Comparison of ENCODE assay signal across 12 mouse cellular contexts in the genomic region with DNA sequence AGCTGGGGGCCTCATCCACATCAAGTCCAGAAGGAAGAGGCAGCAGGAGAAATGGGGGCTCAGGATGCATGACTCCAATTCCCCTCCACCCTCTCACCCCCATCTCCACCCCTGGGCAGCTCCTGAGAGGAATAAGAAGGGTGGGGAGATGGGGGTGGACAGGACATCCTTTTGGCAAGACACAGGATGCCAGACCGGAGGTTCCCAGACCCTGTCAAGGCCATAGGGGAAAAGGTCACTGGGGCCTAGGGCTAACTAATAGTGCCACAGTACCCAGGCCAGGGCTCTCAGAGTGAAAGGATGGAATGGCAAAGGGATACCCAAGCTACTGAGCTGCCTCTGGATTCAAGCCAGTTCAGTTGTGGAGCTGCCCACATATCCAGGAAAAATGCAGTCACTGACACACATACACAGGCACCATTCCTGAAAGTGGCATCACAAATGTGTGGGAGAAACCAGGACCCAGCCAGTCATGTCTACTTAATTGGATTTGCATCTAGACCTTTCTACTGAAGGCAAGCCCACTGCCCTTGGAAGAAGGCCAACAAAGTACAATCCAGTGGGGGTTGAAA. TPM values are rescaled to one million over a fixed set of nuclear protein-coding genes. Genes with fewer than 3 reads are reported as not detected.
DNase-seq lines count a peak whose midpoint lies in the region; ATAC-seq and TF ChIP-seq lines count a peak whose summit lies in the region.
"Had no signal": no experiment of that assay in that cellular context is flagged by ENCODE, and none has a peak within 500 bp of the region (broad histone marks: within the 10 kb centered on the region; RNA-seq: fewer than 3 reads in every experiment).

No protein-coding gene starts in this region.

- H3K27ac ChIP-seq in liver, adult 2 months (replicated peaks; ENCODE audit: insufficient read depth, low read depth, low read length): peak overlapping the region; percentile 69
- H3K27ac ChIP-seq in liver, embryonic 12.5 days: no peak overlapping the region
- peak overlapping the region; percentile 38 to 86 for H3K27ac ChIP-seq in heart, embryonic 14.5 days (replicated peaks in 1 of 2; ENCODE audit: control insufficient read depth in 1 of 2, insufficient read depth in 1 of 2, low read depth in 2 of 2, low read length in 2 of 2)
- H3K27ac ChIP-seq: forebrain, embryonic 13.5 days had no signal

- 50% methylated on average over 1 of the region's 1 CpGs for WGBS in liver, adult 2 months
- 40% methylated on average over 1 of the region's 1 CpGs for WGBS in liver, embryonic 12.5 days (ENCODE audit: insufficient replicate concordance)
- WGBS in heart, embryonic 14.5 days: 45% methylated on average over 1 of the region's 1 CpGs

- H3K4me2 ChIP-seq in liver, embryonic 12.5 days: no peak overlapping the region
- H3K4me2 ChIP-seq in heart, embryonic 14.5 days (ENCODE audit: low read length): no peak overlapping the region
- H3K4me2 ChIP-seq: forebrain, embryonic 13.5 days had no signal

- ATAC-seq in liver, embryonic 12.5 days: no peak
- ATAC-seq in heart, embryonic 14.5 days (ENCODE audit: insufficient number of reproducible peaks, insufficient read depth, low FRiP score, low read depth): no peak
- ATAC-seq: forebrain, embryonic 13.5 days; inflammation-experienced regulatory T-cells, adult 6 months had no signal

- DNase-seq in cerebellum, adult 11-12 months: peak; percentile 32
- no peak for DNase-seq in cerebellum, adult 9-11 months
- DNase-seq in liver, adult 2 months (ENCODE audit: extremely low read depth, low read depth, low spot score): no peak
- peak; percentile 52 to 64 for DNase-seq in kidney, postnatal 36 days
- DNase-seq in urinary bladder, postnatal 4 days (ENCODE audit: low spot score in 2 of 2): no peak
- DNase-seq in yolk sac, embryonic 10.5 days (ENCODE audit: low spot score): no peak

- H3K4me1 ChIP-seq in liver, adult 2 months (ENCODE audit: control insufficient read depth, insufficient read depth, low read length): peaks cover 4% of the 10 kb centered on the region; the same call in 1 of the 2 replicates
- H3K4me1 ChIP-seq in liver, embryonic 12.5 days: peaks cover 26% of the 10 kb centered on the region
- H3K4me1 ChIP-seq in heart, embryonic 14.5 days (ENCODE audit: control insufficient read depth in 2 of 2, insufficient read depth in 2 of 2, low read length in 2 of 2): peaks cover 23 to 27% of the 10 kb centered on the region in 2 experiments
- H3K4me1 ChIP-seq: forebrain, embryonic 13.5 days had no signal

- H3K9ac ChIP-seq in liver, adult 2 months (ENCODE audit: low read depth, low read length): no peak overlapping the region
- no peak overlapping the region for H3K9ac ChIP-seq in liver, embryonic 12.5 days
- no peak overlapping the region for H3K9ac ChIP-seq in heart, embryonic 14.5 days (ENCODE audit: low read length)
- H3K9ac ChIP-seq: forebrain, embryonic 13.5 days had no signal

- H3K27me3 ChIP-seq in liver, adult 2 months (ENCODE audit: control insufficient read depth, insufficient read depth, low read length): no peaks in the 10 kb centered on the region
- H3K27me3 ChIP-seq in liver, embryonic 12.5 days (replicated peaks): 0 out of 2 replicates have a peak, but pooled peaks cover 9% of the 10 kb centered on the region
- no peaks in the 10 kb centered on the region for H3K27me3 ChIP-seq in heart, embryonic 14.5 days (ENCODE audit: control insufficient read depth, insufficient read depth, low read length)
- H3K27me3 ChIP-seq: forebrain, embryonic 13.5 days had no signal

- H3K4me3 ChIP-seq in liver, adult 2 months (ENCODE audit: insufficient read depth, low read depth, low read length): no peak overlapping the region
- no peak overlapping the region for H3K4me3 ChIP-seq in liver, embryonic 12.5 days
- H3K4me3 ChIP-seq in heart, embryonic 14.5 days (ENCODE audit: control insufficient read depth in 1 of 2, insufficient read depth in 1 of 2, low read depth in 1 of 2, low read length in 2 of 2): no peak overlapping the region
- H3K4me3 ChIP-seq: forebrain, embryonic 13.5 days had no signal

- no peaks in the 10 kb centered on the region for H3K36me3 ChIP-seq in liver, adult 2 months (ENCODE audit: control insufficient read depth, insufficient read depth, low read length)
- H3K36me3 ChIP-seq in liver, embryonic 12.5 days: no peaks in the 10 kb centered on the region
- H3K36me3 ChIP-seq in heart, embryonic 14.5 days (ENCODE audit: control insufficient read depth, insufficient read depth, low read length): no peaks in the 10 kb centered on the region
- H3K36me3 ChIP-seq: G1E had no signal

- TF ChIP-seq POLR2A in liver, adult 2 months (IDR thresholded peaks at IDR 0.05; ENCODE audit: extremely low read depth, insufficient read depth, low read length): no peak

- H3K79me2 ChIP-seq in liver, adult 2 months (ENCODE audit: control insufficient read depth, insufficient read depth, low read length): no peaks in the 10 kb centered on the region

- no peaks in the 10 kb centered on the region for H3K9me3 ChIP-seq in liver, embryonic 12.5 days (replicated peaks)
- no peaks in the 10 kb centered on the region for H3K9me3 ChIP-seq in heart, embryonic 14.5 days (ENCODE audit: control insufficient read depth, low read length)
- H3K9me3 ChIP-seq: forebrain, embryonic 13.5 days; G1E had no signal

- TF ChIP-seq CTCF in liver, adult 2 months (IDR thresholded peaks at IDR 0.05; ENCODE audit: low read depth, low read length): no peak

RNA-seq across cellular contexts. Expression of gene Zbtb46, which starts 13.1 kb away (rescaled TPM):
- 5.2 and 5.3 TPM in 2 replicates for total RNA-seq in liver, adult 2 months (2014; rRNA removed)
- 2.4 and 2.8 TPM in 2 replicates for polyA plus RNA-seq in liver, adult 2 months (2012; rRNA removed)
- 15.5 and 16.9 TPM in 2 replicates for polyA plus RNA-seq in liver, embryonic 12.5 days (2016; fragmentation: Nextera tagmentation; extraction: Ambion mirVana)
- polyA plus RNA-seq in heart, embryonic 14.5 days (2014; fragmentation: Nextera tagmentation; extraction: Ambion mirVana): 8.8 and 10.6 TPM in 2 replicates
- polyA plus RNA-seq: G1E had no signal

RNA-seq across cellular contexts. Expression of gene Abhd16b, which starts 20.7 kb away (rescaled TPM):
- total RNA-seq in liver, adult 2 months (2014; rRNA removed): not detected in 2 replicates
- polyA plus RNA-seq in liver, adult 2 months (2012; rRNA removed): not detected in 2 replicates
- polyA plus RNA-seq in liver, embryonic 12.5 days (2016; fragmentation: Nextera tagmentation; extraction: Ambion mirVana): 0.12 TPM in 1 of 2 replicates, not detected in the other
- 0.18 and 0.19 TPM in 2 replicates for polyA plus RNA-seq in heart, embryonic 14.5 days (2014; fragmentation: Nextera tagmentation; extraction: Ambion mirVana)
- total RNA-seq: G1E; left cerebral cortex, postnatal 14 days had no signal
- polyA plus RNA-seq: forebrain, embryonic 13.5 days; G1E; inflammation-experienced regulatory T-cells, adult 6 months had no signal

RNA-seq across cellular contexts. Expression of gene Tpd52l2, which starts 24.6 kb away (rescaled TPM):
- total RNA-seq in liver, adult 2 months (2014; rRNA removed): 26.2 and 27.1 TPM in 2 replicates
- 18.8 and 23.0 TPM in 2 replicates for polyA plus RNA-seq in liver, adult 2 months (2012; rRNA removed)
- polyA plus RNA-seq in liver, embryonic 12.5 days (2016; fragmentation: Nextera tagmentation; extraction: Ambion mirVana): 93.4 and 95.8 TPM in 2 replicates
- 128 and 139 TPM in 2 replicates for polyA plus RNA-seq in heart, embryonic 14.5 days (2014; fragmentation: Nextera tagmentation; extraction: Ambion mirVana)

RNA-seq across cellular contexts. Expression of gene Dnajc5, which starts 47.9 kb away (rescaled TPM):
- total RNA-seq in liver, adult 2 months (2014; rRNA removed): 20.2 and 23.8 TPM in 2 replicates
- 28.6 and 30.7 TPM in 2 replicates for polyA plus RNA-seq in liver, adult 2 months (2012; rRNA removed)
- polyA plus RNA-seq in liver, embryonic 12.5 days (2016; fragmentation: Nextera tagmentation; extraction: Ambion mirVana): 43.6 and 45.0 TPM in 2 replicates
- 69.8 and 81.3 TPM in 2 replicates for polyA plus RNA-seq in heart, embryonic 14.5 days (2014; fragmentation: Nextera tagmentation; extraction: Ambion mirVana)

Comparison
In these comparisons a context has a peak if more than half of its experiments do, and no peak if none do; other contexts are left out.
1. DNase-seq: peak in cerebellum, adult 11-12 months (single experiment) and kidney, postnatal 36 days (2 of 2); none in cerebellum, adult 9-11 months (single experiment), liver, adult 2 months (single experiment), urinary bladder, postnatal 4 days (0 of 2) and yolk sac, embryonic 10.5 days (single experiment).